Mouse (Mus musculus) olfactory bulb, adult 2 months (tissue): ENCODE results near the gene Depdc5.

Experiments used
- CTCF ChIP-seq: fragments of 200-500 bp; IDR thresholded peaks from 2 replicates; pipeline ENCODE4 v1.5.1; 2012; ENCODE audit warnings: low read depth, mild to moderate bottlenecking, low read length, moderate library complexity; ENCODE audit not compliant: insufficient read depth
- POLR2A ChIP-seq: fragments of 200-500 bp; IDR thresholded peaks from 2 replicates; pipeline ENCODE4 v1.6.1; 2012; ENCODE audit warnings: mild to moderate bottlenecking, low read depth, low read length, moderate library complexity; ENCODE audit not compliant: insufficient read depth

GRCm38 (mm10) chr5:32820471-32820870 lies 43.0 kb upstream of the Depdc5 start:
- no peak for TF ChIP-seq POLR2A
- TF ChIP-seq CTCF = no peak
